Mouse (Mus musculus) CH12.LX (cell line): ENCODE measurements at regions not wholly inside any gene's neighbourhood (a gene's known extent, or its start where the extent isn't known, plus 50 kb on each side); places are given as distances from the start of the nearest gene placed in this dataset.

Experiments
- DNase-seq: peaks from one replicate; pipeline ENCODE4 v3.0.0-alpha.2; 2013; ENCODE audit errors: extremely low read depth
- H3K27ac ChIP-seq: 2 replicates; pipeline ENCODE4 v1.5.1; 2012; ENCODE audit warnings: low read depth, mild to moderate bottlenecking, control low read depth, moderate library complexity; ENCODE audit not compliant: insufficient read depth
- H3K27me3 ChIP-seq: replicated peaks from 2 replicates; pipeline ENCODE3; 2012; ENCODE audit warnings: inconsistent platforms
- H3K36me3 ChIP-seq, 2 experiments: replicated peaks in 1 of 2; 2 replicates each; pipeline versions ENCODE3 to v1.6.1; 2012; ENCODE audit warnings: inconsistent platforms in 1 of 2, low read length in 1 of 2, mild to moderate bottlenecking in 1 of 2, mixed read lengths in 1 of 2, moderate library complexity in 1 of 2; ENCODE audit not compliant: control insufficient read depth in 1 of 2, insufficient read depth in 1 of 2
- H3K4me1 ChIP-seq, 2 experiments: 2 replicates each; pipeline ENCODE4 v1.6.1; 2012; ENCODE audit warnings: inconsistent platforms in 1 of 2, moderate library complexity in 1 of 2; ENCODE audit not compliant: insufficient read depth in 2 of 2, control insufficient read depth in 1 of 2
- H3K4me2 ChIP-seq: 2 replicates; pipeline ENCODE4 v1.6.1; 2012; ENCODE audit warnings: low read depth, mild to moderate bottlenecking, control low read depth; ENCODE audit not compliant: poor library complexity, insufficient read depth, severe bottlenecking
- H3K4me3 ChIP-seq, 3 experiments: fragments of 150-350 bp in 1 of 3; sonication (generic) in 1 of 3; replicated peaks in 1 of 3; 2 replicates each; pipeline versions ENCODE3 to v1.5.1; 2011 to 2012; ENCODE audit warnings: low read depth in 2 of 3, low read length in 2 of 3, mild to moderate bottlenecking in 2 of 3, moderate library complexity in 2 of 3, control low read depth in 1 of 3, improper control_type of control experiment in 1 of 3, inconsistent platforms in 1 of 3, mixed read lengths in 1 of 3; ENCODE audit not compliant: poor library complexity in 1 of 3
- H3K79me2 ChIP-seq: replicated peaks from 2 replicates; pipeline ENCODE4 v1.6.1; 2012; ENCODE audit warnings: mild to moderate bottlenecking, moderate library complexity; ENCODE audit not compliant: control insufficient read depth, poor library complexity, insufficient read depth, severe bottlenecking; ENCODE audit errors: extremely low read depth
- H3K9ac ChIP-seq: 2 replicates; pipeline ENCODE4 v1.6.1; 2012; ENCODE audit warnings: low read depth, mild to moderate bottlenecking, control low read depth, moderate library complexity; ENCODE audit not compliant: insufficient read depth
- H3K9me3 ChIP-seq: replicated peaks from 2 replicates; pipeline ENCODE3; 2012; ENCODE audit warnings: low read length, inconsistent platforms, mixed read lengths
- JUND ChIP-seq: conservative IDR thresholded peaks from 2 replicates; pipeline ENCODE4 v1.6.1; 2011; ENCODE audit warnings: low read depth, low read length, improper control_type of control experiment
- KAT2A ChIP-seq: IDR thresholded peaks from 2 replicates; pipeline ENCODE4 v1.6.1; 2012; ENCODE audit warnings: low read length, improper control_type of control experiment, inconsistent platforms; ENCODE audit not compliant: insufficient replicate concordance
- MAZ ChIP-seq: IDR thresholded peaks from 2 replicates; pipeline ENCODE4 v1.6.1; 2012; ENCODE audit warnings: low read depth, mild to moderate bottlenecking, inconsistent platforms, low read length, improper control_type of control experiment, moderate library complexity
- MEF2A ChIP-seq: IDR thresholded peaks from 2 replicates; pipeline ENCODE4 v1.6.1; 2014; ENCODE audit warnings: low read depth, mild to moderate bottlenecking, inconsistent platforms, low read length, improper control_type of control experiment, borderline replicate concordance
- NRF1 ChIP-seq: IDR thresholded peaks from 2 replicates; pipeline ENCODE4 v1.6.1; 2014; ENCODE audit warnings: low read depth, mild to moderate bottlenecking, inconsistent platforms, low read length, improper control_type of control experiment, moderate library complexity
- POLR2A ChIP-seq: IDR thresholded peaks from 2 replicates; pipeline ENCODE4 v1.6.1; 2011; ENCODE audit warnings: low read depth, mild to moderate bottlenecking, improper control_type of control experiment, low read length
- RCOR1 ChIP-seq: conservative IDR thresholded peaks from 2 replicates; pipeline ENCODE4 v1.6.1; 2012; ENCODE audit warnings: low read depth, mild to moderate bottlenecking, inconsistent platforms, low read length, improper control_type of control experiment
- SMC3 ChIP-seq: IDR thresholded peaks from 2 replicates; pipeline ENCODE4 v1.6.1; 2011; ENCODE audit warnings: low read depth, low read length, improper control_type of control experiment
- TCF12 ChIP-seq: IDR thresholded peaks from 2 replicates; pipeline ENCODE4 v1.6.1; 2014; ENCODE audit warnings: low read depth, mild to moderate bottlenecking, inconsistent platforms, low read length, improper control_type of control experiment
- ZKSCAN1 ChIP-seq: IDR thresholded peaks from 2 replicates; pipeline ENCODE4 v1.6.1; 2012; ENCODE audit warnings: low read depth, inconsistent platforms, low read length, improper control_type of control experiment, borderline replicate concordance
- ZMIZ1 ChIP-seq: IDR thresholded peaks from 2 replicates; pipeline ENCODE4 v1.6.1; 2012; ENCODE audit warnings: low read depth, mild to moderate bottlenecking, inconsistent platforms, low read length, improper control_type of control experiment
- dilution Hi-C: fragments of 300-500 bp; cut with MboI; formaldehyde crosslinking; loops from 2 replicates; pipeline ENCODE4 v1.14.3; 2020; ENCODE audit warnings: low sequenced_read_pairs; ENCODE audit not compliant: extremely low pct_unique_long_range_greater_than_20kb, extremely low pct_ligation_motif_present
- in situ Hi-C: fragments of 300-500 bp; cut with MboI; formaldehyde crosslinking; loops from 3 replicates; pipeline ENCODE4 v1.14.3; 2019; ENCODE audit warnings: low sequenced_read_pairs, low pct_ligation_motif_present, low pct_unique_long_range_greater_than_20kb, mixed read lengths

GRCm38 (mm10) chr5:74816523-74816922, 113.8 kb upstream of the Lnx1 start:
- H3K36me3 ChIP-seq = no peaks in the 10 kb centered on the region
- H3K4me2 ChIP-seq = no peak overlapping the region
- H3K27ac ChIP-seq = no peak overlapping the region
- dilution Hi-C loops = no loop called here
- DNase-seq = no peak
- no peak overlapping the region for H3K4me3 ChIP-seq
- TF ChIP-seq NRF1 = no peak
- no peaks in the 10 kb centered on the region for H3K79me2 ChIP-seq
- peaks cover 0 to 6% of the 10 kb centered on the region in 2 experiments; a peak in 1 of 4 replicates for H3K4me1 ChIP-seq
- no peak overlapping the region for H3K9ac ChIP-seq
- H3K9me3 ChIP-seq = no peaks in the 10 kb centered on the region
- in situ Hi-C loops = no loop called here
- H3K27me3 ChIP-seq = no peaks in the 10 kb centered on the region

- no peaks in the 10 kb centered on the region for H3K79me2 ChIP-seq
- H3K9me3 ChIP-seq = no peaks in the 10 kb centered on the region
- dilution Hi-C loops = no loop called here
- no peak overlapping the region for H3K27ac ChIP-seq
- H3K36me3 ChIP-seq = no peaks in the 10 kb centered on the region
- no peak for TF ChIP-seq SMC3
- TF ChIP-seq ZMIZ1 = no peak
- TF ChIP-seq MEF2A = no peak
- H3K4me1 ChIP-seq = peaks cover 0 to 4% of the 10 kb centered on the region in 2 experiments; a peak in 1 of 4 replicates
- H3K4me3 ChIP-seq = no peak overlapping the region
- no peaks in the 10 kb centered on the region for H3K27me3 ChIP-seq
- H3K9ac ChIP-seq = no peak overlapping the region
- no peak for DNase-seq
- in situ Hi-C loops = no loop called here
- no peak overlapping the region for H3K4me2 ChIP-seq
Measured at GRCm38 (mm10) chr5:74813396-74813795, 110.7 kb upstream of the Lnx1 start.

GRCm38 (mm10) chr5:74811046-74811445, 108.3 kb upstream of the Lnx1 start:
- Histone ChIP-seq H3K4me3 (no peak overlapping the region), H3K27ac (no peak overlapping the region), H3K4me2 (no peak overlapping the region), H3K27me3 (no peaks in the 10 kb centered on the region), H3K9ac (no peak overlapping the region), H3K36me3 (no peaks in the 10 kb centered on the region), H3K4me1 (peaks cover 0 to 4% of the 10 kb centered on the region in 2 experiments; a peak in 1 of 4 replicates), H3K9me3 (no peaks in the 10 kb centered on the region), H3K79me2 (no peaks in the 10 kb centered on the region)
- dilution Hi-C loops (no loop called here), in situ Hi-C loops (no loop called here)
- no peak for DNase-seq
- TF ChIP-seq RCOR1 (no peak), MAZ (no peak), POLR2A (no peak), MEF2A (0 out of 2 replicates have a peak, but pooled peaks have one; percentile 16), TCF12 (no peak), JUND (no peak), ZKSCAN1 (no peak), KAT2A (no peak), SMC3 (no peak)
